Mouse (Mus musculus) liver, embryonic 11.5 days (tissue): ENCODE results near the gene Nabp1. TPM values are rescaled to one million over a fixed set of nuclear protein-coding genes. Genes with fewer than 3 reads are reported as not detected.

Source experiments
- ATAC-seq: fragments of 200-750 bp; cut with Nextera tagmentation; replicated peaks from 2 replicates; pipeline ENCODE4 v1.8.0; 2017; ENCODE audit warnings: moderate number of reproducible peaks, mild to moderate bottlenecking, moderate TSS enrichment, moderate library complexity; ENCODE audit not compliant: low FRiP score
- DNase-seq: peaks from one replicate; pipeline ENCODE4 v3.0.0-alpha.2; 2017; ENCODE audit warnings: low spot score
- H3K27ac ChIP-seq: fragments of 300-500 bp; sonication (generic); 2 replicates; pipeline ENCODE4 v1.5.1; 2014; ENCODE audit warnings: mild to moderate bottlenecking, low read depth, low read length, control low read depth
- H3K27me3 ChIP-seq: fragments of 300-500 bp; sonication (generic); replicated peaks from 2 replicates; pipeline ENCODE4 v1.6.1; 2014; ENCODE audit warnings: low read length, mixed read lengths; ENCODE audit not compliant: control insufficient read depth, insufficient read depth
- H3K36me3 ChIP-seq: fragments of 300-500 bp; sonication (generic); 2 replicates; pipeline ENCODE4 v1.6.1; 2014; ENCODE audit warnings: mild to moderate bottlenecking, low read length, moderate library complexity, mixed read lengths; ENCODE audit not compliant: control insufficient read depth, insufficient read depth
- H3K4me1 ChIP-seq: fragments of 300-500 bp; sonication (generic); replicated peaks from 2 replicates; pipeline ENCODE4 v1.6.1; 2014; ENCODE audit warnings: low read length, mixed read lengths; ENCODE audit not compliant: control insufficient read depth, insufficient read depth
- H3K4me2 ChIP-seq: fragments of 300-500 bp; sonication (generic); 2 replicates; pipeline ENCODE4 v1.6.1; 2014; ENCODE audit warnings: mild to moderate bottlenecking, control low read depth, moderate library complexity
- H3K4me3 ChIP-seq: fragments of 300-500 bp; sonication (generic); 2 replicates; pipeline ENCODE4 v1.5.1; 2014; ENCODE audit warnings: low read depth, low read length, control low read depth
- H3K9ac ChIP-seq: fragments of 300-500 bp; sonication (generic); 2 replicates; pipeline ENCODE4 v1.6.1; 2014; ENCODE audit warnings: low read depth, low read length, control low read depth
- H3K9me3 ChIP-seq: fragments of 300-500 bp; sonication (generic); 2 replicates; pipeline ENCODE4 v1.6.1; 2016; ENCODE audit warnings: low read length, inconsistent platforms, mixed read lengths; ENCODE audit not compliant: control insufficient read depth
- WGBS: fragments of 180-500 bp; shearing (Covaris S2); extraction: QIAGEN DNeasy Blood & Tissue Kit; methylation state at CpG from one replicate; pipeline ENCODE4 v1.1.7; 2014; 5-methylcytosine and 5-hydroxymethylcytosine counted together
- polyA plus RNA-seq: library from polyadenylated mRNA; unstranded; fragments of >200 nt; fragmentation: Nextera tagmentation; extraction: Ambion mirVana; gene quantifications from 2 replicates; pipeline ENCODE4 v1.2.1, GENCODE M21; 2014

Gene Nabp1
- polyA plus RNA-seq, 1 experiment from 2014 or later = 7.6 TPM

DNA sequence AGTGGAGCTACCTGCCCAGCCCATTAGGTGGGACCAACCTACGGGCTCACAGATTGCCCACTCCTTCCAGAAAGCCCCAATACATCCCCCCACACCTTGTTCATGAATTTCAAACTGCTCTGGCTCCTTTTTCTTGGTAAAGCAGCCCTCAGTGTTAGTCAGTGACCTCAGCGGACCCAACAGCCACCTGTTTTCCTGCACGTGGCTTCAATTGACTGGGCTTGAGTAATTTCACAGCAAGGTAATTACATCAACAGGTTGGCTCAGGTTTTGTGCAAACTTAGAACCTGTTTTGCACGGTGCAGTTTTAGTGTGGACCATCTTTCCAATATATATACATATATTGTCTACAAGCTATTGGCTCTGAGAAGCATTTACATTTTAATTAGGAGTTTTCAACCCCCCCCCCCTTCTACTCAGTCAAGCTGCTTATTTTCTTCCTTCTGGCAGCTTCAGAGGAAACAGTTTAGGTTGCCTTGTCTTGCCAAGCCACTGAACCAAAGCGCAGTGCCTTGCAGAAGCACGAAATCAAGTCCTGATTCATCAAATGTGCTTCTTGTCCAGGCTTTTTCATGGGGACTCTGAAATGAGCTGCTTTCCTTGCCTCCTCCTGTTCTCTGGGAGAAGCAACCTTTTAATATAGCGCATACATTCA is 35.0 kb upstream of the Nabp1 start:
- no peak for ATAC-seq
- H3K9me3 ChIP-seq = no peaks in the 10 kb centered on the region
- H3K9ac ChIP-seq = no peak overlapping the region
- WGBS = 82% methylated on average over 7 of the region's 7 CpGs
- H3K27me3 ChIP-seq = no peaks in the 10 kb centered on the region
- no peaks in the 10 kb centered on the region for H3K36me3 ChIP-seq
- no peak overlapping the region for H3K27ac ChIP-seq
- no peak for DNase-seq
- no peak overlapping the region for H3K4me3 ChIP-seq
- 0 out of 2 replicates have a peak, but pooled peaks cover 2% of the 10 kb centered on the region for H3K4me1 ChIP-seq
- H3K4me2 ChIP-seq = no peak overlapping the region

DNA sequence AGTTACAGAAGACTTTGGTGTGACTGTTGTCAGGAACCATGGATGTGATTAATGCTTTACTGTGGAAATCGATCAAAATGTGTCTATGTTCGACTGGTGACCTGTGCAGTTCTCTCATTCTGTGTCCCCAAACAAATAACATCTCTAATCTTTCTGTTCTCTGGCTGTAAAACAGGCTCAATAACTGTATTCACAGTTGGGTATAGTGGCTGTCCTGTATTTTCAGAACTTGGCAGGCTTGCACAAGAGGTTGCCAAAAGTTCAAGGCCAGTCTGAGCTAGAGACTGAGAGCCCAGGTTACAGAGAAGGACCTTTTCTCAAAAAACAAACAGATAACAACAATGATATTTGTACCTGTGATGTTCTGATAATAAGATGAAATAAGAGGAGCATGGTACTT is 34.1 kb upstream of the Nabp1 start:
- ATAC-seq = no peak
- Histone ChIP-seq H3K4me3 (no peak overlapping the region), H3K9me3 (no peaks in the 10 kb centered on the region), H3K9ac (no peak overlapping the region), H3K4me2 (no peak overlapping the region), H3K4me1 (0 out of 2 replicates have a peak, but pooled peaks cover 2% of the 10 kb centered on the region), H3K27ac (no peak overlapping the region), H3K27me3 (no peaks in the 10 kb centered on the region), H3K36me3 (no peaks in the 10 kb centered on the region)
- WGBS = 85% methylated on average over 2 of the region's 2 CpGs
- no peak for DNase-seq

DNA sequence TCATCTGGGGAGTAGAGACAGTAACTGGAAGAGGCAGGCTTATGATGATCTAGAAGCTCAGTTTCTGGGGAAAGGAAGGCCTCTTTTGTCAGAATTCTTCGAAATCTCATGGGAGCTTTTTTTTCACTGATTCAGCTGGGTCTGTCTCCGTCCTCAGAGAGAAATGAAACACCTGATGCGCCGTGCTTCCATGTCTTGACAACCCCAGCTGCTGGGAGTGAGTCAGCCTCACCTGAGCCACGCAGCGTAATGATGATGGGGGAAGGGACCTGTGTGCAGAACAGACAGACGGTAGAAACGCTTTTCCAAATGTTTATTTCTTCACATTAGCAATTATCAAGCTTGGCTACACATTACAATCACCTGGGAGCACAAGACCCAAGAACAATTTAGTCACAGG is 31.6 kb upstream of the Nabp1 start:
- no peak for DNase-seq
- Histone ChIP-seq H3K36me3 (no peaks in the 10 kb centered on the region), H3K4me1 (0 out of 2 replicates have a peak, but pooled peaks cover 2% of the 10 kb centered on the region), H3K9me3 (no peaks in the 10 kb centered on the region), H3K4me3 (no peak overlapping the region), H3K27ac (no peak overlapping the region), H3K4me2 (no peak overlapping the region), H3K27me3 (no peaks in the 10 kb centered on the region), H3K9ac (no peak overlapping the region)
- WGBS = 75% methylated on average over 8 of the region's 8 CpGs
- no peak for ATAC-seq

DNA sequence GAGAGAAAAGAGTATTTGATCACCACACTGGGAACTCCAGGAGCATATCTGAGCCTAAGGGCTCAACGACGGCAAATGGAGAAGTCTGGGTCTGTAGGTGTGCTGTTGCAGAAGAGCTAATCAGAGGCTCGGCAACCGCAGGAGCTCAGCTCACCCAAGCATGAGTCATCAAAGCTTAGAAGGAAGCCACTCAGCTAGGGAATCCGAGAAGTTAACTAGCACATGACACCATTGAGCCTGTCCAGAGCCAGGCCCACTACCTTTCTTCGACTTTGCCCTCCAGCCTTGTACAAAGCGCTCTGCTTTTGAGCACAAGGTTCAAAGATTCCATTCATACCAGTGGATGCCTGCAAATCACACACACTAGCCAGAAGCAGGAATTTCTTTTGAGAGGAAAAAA is 30.9 kb upstream of the Nabp1 start:
- Histone ChIP-seq H3K36me3 (no peaks in the 10 kb centered on the region), H3K4me2 (no peak overlapping the region), H3K4me1 (0 out of 2 replicates have a peak, but pooled peaks cover 2% of the 10 kb centered on the region), H3K4me3 (no peak overlapping the region), H3K27me3 (no peaks in the 10 kb centered on the region), H3K9me3 (no peaks in the 10 kb centered on the region), H3K27ac (no peak overlapping the region), H3K9ac (no peak overlapping the region)
- WGBS = 12% methylated on average over 7 of the region's 7 CpGs
- DNase-seq (no peak), ATAC-seq (peak; percentile 75)

DNA sequence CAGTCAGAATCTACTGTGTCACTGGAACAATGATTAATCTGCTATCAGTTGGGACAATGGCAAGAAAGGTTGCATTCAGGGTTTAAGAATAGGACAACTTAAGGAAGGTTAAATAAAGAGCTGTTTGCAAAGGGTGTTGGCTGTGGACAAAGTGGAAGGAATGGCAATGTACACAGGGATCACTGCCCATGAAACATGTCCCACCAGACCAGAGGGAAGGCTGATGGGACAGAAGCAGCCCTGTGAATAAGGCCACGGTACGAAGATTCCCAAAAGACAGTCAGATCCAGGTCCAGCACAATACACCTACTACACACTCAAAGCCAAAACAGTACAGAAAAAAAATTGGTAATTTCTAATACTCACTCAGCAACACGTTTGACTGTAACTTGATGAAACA is 30.3 kb upstream of the Nabp1 start:
- Histone ChIP-seq H3K4me3 (no peak overlapping the region), H3K36me3 (no peaks in the 10 kb centered on the region), H3K9me3 (no peaks in the 10 kb centered on the region), H3K9ac (no peak overlapping the region), H3K4me2 (no peak overlapping the region), H3K4me1 (0 out of 2 replicates have a peak, but pooled peaks cover 2% of the 10 kb centered on the region), H3K27ac (no peak overlapping the region), H3K27me3 (no peaks in the 10 kb centered on the region)
- DNase-seq (no peak), ATAC-seq (no peak)
- WGBS = 69% methylated on average over 3 of the region's 3 CpGs

DNA sequence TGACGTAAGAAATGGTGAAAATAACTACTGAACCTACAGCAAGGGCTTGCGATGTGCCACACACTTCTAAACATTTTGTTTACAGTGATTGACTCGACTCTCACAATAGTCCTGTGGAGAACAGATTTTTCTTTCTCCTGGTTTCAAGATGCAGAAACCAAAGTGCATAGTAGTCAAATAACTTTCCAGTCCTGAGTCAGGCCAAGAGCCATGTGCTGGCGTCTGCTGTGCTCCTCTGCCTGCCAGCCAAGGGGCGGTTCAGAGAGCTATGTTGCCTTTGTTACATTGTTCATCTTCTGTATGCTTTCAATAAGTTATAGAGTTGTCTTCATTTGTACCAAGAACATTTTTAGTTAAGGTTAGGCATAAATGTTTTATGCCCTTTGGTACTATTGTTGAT is 29.2 kb upstream of the Nabp1 start:
- Histone ChIP-seq H3K4me1 (0 out of 2 replicates have a peak, but pooled peaks cover 2% of the 10 kb centered on the region), H3K27me3 (no peaks in the 10 kb centered on the region), H3K27ac (no peak overlapping the region), H3K36me3 (no peaks in the 10 kb centered on the region), H3K4me3 (no peak overlapping the region), H3K4me2 (no peak overlapping the region), H3K9ac (no peak overlapping the region), H3K9me3 (no peaks in the 10 kb centered on the region)
- DNase-seq = no peak
- ATAC-seq = no peak
- WGBS = 81% methylated on average over 5 of the region's 5 CpGs

DNA sequence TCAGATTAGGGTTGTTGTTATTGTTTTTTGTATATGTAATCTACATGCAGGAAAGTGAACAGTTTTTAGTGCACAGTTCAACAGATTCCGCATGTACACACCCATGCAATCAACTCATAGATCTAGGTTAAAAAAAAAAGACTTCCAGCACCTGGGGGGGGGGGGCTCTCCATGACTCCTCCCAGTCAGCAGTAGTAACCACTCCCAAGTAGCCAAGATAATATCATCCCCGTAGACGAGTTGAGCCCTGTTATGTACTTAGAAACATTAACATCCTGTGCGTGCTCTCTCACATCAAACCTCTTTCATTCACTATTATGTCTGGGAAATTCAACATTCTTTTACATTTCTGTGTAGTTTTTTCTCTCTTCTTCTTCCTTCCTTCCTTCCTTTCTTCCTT is 28.0 kb upstream of the Nabp1 start:
- no peaks in the 10 kb centered on the region for H3K27me3 ChIP-seq
- DNase-seq (no peak), ATAC-seq (no peak)
- no peaks in the 10 kb centered on the region for H3K36me3 ChIP-seq
- no peak overlapping the region for H3K9ac ChIP-seq
- H3K4me1 ChIP-seq = 0 out of 2 replicates have a peak, but pooled peaks cover 2% of the 10 kb centered on the region
- H3K4me2 ChIP-seq = no peak overlapping the region
- 59% methylated on average over 4 of the region's 4 CpGs for WGBS
- no peaks in the 10 kb centered on the region for H3K9me3 ChIP-seq
- H3K27ac ChIP-seq = no peak overlapping the region
- H3K4me3 ChIP-seq = no peak overlapping the region

DNA sequence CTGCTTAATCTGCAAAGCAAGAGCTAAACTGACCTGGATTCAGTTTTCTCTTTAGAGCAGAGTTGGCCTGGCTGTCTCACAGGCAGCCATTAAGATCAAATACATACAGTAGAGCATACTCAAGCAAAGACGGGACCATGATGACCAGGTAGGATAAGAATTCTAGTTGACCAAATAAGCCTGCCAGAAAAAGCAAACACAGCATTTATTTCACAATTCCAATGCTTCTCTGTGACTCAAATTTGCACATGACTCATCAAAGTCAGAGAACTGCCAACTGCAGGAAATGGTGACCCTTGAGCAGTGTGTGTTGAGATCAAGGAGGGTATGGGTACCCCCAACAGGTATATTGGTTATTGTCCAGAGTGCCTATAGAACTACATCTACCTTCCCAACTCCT is 27.4 kb upstream of the Nabp1 start:
- H3K27me3 ChIP-seq = no peaks in the 10 kb centered on the region
- no peak overlapping the region for H3K9ac ChIP-seq
- WGBS = 71% methylated on average over 1 of the region's 1 CpGs
- H3K36me3 ChIP-seq = no peaks in the 10 kb centered on the region
- H3K4me3 ChIP-seq = no peak overlapping the region
- DNase-seq (no peak), ATAC-seq (no peak)
- no peak overlapping the region for H3K27ac ChIP-seq
- H3K4me1 ChIP-seq = 0 out of 2 replicates have a peak, but pooled peaks cover 2% of the 10 kb centered on the region
- H3K9me3 ChIP-seq = no peaks in the 10 kb centered on the region
- H3K4me2 ChIP-seq = no peak overlapping the region

DNA sequence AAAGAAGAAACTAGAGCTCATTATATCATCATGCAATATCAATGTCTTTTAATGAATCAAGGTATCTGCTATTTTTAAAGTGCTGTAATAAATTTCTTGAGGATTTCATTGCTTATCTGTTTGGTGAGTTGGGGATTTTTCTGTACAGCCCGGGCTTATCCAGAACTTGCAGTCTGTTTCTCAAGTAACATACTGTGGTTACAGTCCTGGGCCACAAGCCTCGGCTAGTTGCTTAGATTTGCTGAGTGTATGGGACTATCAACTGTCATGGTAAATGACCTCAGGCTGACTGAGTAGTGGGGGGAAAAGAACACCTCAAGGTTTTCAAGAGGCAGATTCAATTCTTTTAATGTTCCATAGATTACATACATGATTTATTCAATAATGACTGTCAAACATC is 24.8 kb upstream of the Nabp1 start:
- no peaks in the 10 kb centered on the region for H3K9me3 ChIP-seq
- no peaks in the 10 kb centered on the region for H3K27me3 ChIP-seq
- ATAC-seq = no peak
- no peak overlapping the region for H3K4me2 ChIP-seq
- no peak overlapping the region for H3K9ac ChIP-seq
- H3K27ac ChIP-seq = no peak overlapping the region
- WGBS = 26% methylated on average over 2 of the region's 2 CpGs
- H3K4me3 ChIP-seq = no peak overlapping the region
- DNase-seq = no peak
- H3K4me1 ChIP-seq = no peaks in the 10 kb centered on the region
- no peaks in the 10 kb centered on the region for H3K36me3 ChIP-seq
